Mouse (Mus musculus): ENCODE measurements at regions not wholly inside any gene's neighbourhood (a gene's known extent, or its start where the extent isn't known, plus 50 kb on each side); places are given as distances from the start of the nearest gene placed in this dataset.

GRCm38 (mm10) chr5:126787706-126788610 lies 453.6 kb upstream of the Tmem132c start:
- TF ChIP-seq POLR2A (IDR thresholded peaks at IDR 0.05; ENCODE audit: low read depth, low read length) (no peak), CTCF (IDR thresholded peaks at IDR 0.05; ENCODE audit: extremely low read depth, insufficient read length, insufficient replicate concordance, low read depth, low read length) (no peak)
- no peak overlapping the region for H3K4me3 ChIP-seq (ENCODE audit: low read depth, low read length)
- 8% methylated on average over 29 of the region's 29 CpGs for WGBS

DNA sequence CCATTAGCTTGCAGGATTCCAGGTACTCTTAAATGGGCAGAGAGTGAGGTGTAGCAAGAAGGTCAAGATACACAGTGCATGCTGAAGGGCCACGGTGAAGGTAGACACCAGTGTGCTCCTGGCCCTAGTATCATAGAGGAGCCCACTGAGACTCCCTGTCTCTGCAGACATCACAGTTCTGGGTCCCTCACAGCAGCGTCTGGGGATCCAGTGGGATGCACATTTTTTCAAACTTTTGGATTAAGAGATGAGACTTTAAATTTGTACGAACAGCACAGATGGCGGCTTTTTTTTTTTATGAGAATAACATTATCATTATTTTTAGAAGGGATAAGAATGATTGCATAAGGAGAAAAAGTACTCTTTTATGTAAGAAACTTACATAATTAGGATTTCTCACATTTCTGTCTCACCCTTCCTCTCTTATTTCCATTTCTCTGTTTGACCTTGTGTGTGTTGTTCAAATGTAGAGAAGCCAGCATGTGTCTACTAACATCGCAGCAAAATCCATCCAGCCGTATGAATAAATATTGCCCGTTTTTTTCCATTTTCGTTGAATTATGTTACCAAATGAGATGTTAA lies 441.8 kb upstream of the Tmem132c start:
- WGBS, result 90% methylated on average over 8 of the region's 8 CpGs
- Histone ChIP-seq H3K36me3 (ENCODE audit: control insufficient read depth, insufficient read depth, low read length) (no peaks in the 10 kb centered on the region), H3K4me1 (ENCODE audit: control insufficient read depth, insufficient read depth, insufficient read length, low read length) (no peaks in the 10 kb centered on the region), H3K27ac (ENCODE audit: insufficient read depth, low read depth, low read length) (no peak overlapping the region), H3K27me3 (ENCODE audit: control insufficient read depth, insufficient read depth, low read length) (no peaks in the 10 kb centered on the region), H3K4me3 (ENCODE audit: low read depth, low read length) (no peak overlapping the region)
- no peak for TF ChIP-seq POLR2A (IDR thresholded peaks at IDR 0.05; ENCODE audit: low read depth, low read length)
- TF ChIP-seq CTCF (IDR thresholded peaks at IDR 0.05; ENCODE audit: extremely low read depth, insufficient read length, insufficient replicate concordance, low read depth, low read length), result no peak

More at GRCm38 (mm10) chr5:126787706-126788610, 453.6 kb upstream of the Tmem132c start:
- H3K4me1 ChIP-seq (ENCODE audit: control insufficient read depth, insufficient read depth, insufficient read length, low read length), result no peaks in the 10 kb centered on the region
- no peak overlapping the region for H3K27ac ChIP-seq (ENCODE audit: insufficient read depth, low read depth, low read length)
- no peaks in the 10 kb centered on the region for H3K27me3 ChIP-seq (ENCODE audit: control insufficient read depth, insufficient read depth, low read length)
- no peaks in the 10 kb centered on the region for H3K36me3 ChIP-seq (ENCODE audit: control insufficient read depth, insufficient read depth, low read length)

DNA sequence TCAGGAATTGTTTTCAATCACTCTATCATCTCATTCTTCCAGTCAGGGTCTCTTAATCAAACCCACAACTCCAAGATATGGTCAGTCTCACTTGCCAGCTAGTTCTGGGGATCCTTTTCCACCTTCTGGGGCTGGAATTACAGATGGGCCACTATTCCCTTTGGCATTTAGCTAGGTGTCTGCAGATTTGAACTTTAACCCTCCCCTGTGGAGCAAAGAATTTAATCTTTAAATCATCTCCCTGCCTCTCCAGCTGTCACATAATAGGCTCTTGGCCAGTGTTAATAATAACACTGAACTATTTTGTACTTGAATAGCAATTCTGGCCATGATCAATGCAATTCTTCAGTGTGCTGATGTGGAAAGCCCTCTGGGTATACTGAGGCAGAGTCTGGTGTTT lies 435.0 kb upstream of the Tmem132c start:
- Histone ChIP-seq H3K4me3 (ENCODE audit: low read depth, low read length) (no peak overlapping the region), H3K36me3 (ENCODE audit: control insufficient read depth, insufficient read depth, low read length) (no peaks in the 10 kb centered on the region), H3K4me1 (ENCODE audit: control insufficient read depth, insufficient read depth, insufficient read length, low read length) (no peaks in the 10 kb centered on the region), H3K27ac (ENCODE audit: insufficient read depth, low read depth, low read length) (no peak overlapping the region), H3K27me3 (ENCODE audit: control insufficient read depth, insufficient read depth, low read length) (no peaks in the 10 kb centered on the region)
- TF ChIP-seq CTCF (IDR thresholded peaks at IDR 0.05; ENCODE audit: extremely low read depth, insufficient read length, insufficient replicate concordance, low read depth, low read length), result no peak
- TF ChIP-seq POLR2A (IDR thresholded peaks at IDR 0.05; ENCODE audit: low read depth, low read length), result no peak

- Histone ChIP-seq H3K36me3 (ENCODE audit: control insufficient read depth, insufficient read depth, low read length) (no peaks in the 10 kb centered on the region), H3K4me1 (ENCODE audit: control insufficient read depth, insufficient read depth, insufficient read length, low read length) (no peaks in the 10 kb centered on the region), H3K4me3 (ENCODE audit: low read depth, low read length) (no peak overlapping the region), H3K27ac (ENCODE audit: insufficient read depth, low read depth, low read length) (no peak overlapping the region), H3K27me3 (ENCODE audit: control insufficient read depth, insufficient read depth, low read length) (no peaks in the 10 kb centered on the region)
- no peak for TF ChIP-seq CTCF (IDR thresholded peaks at IDR 0.05; ENCODE audit: extremely low read depth, insufficient read length, insufficient replicate concordance, low read depth, low read length)
- no peak for TF ChIP-seq POLR2A (IDR thresholded peaks at IDR 0.05; ENCODE audit: low read depth, low read length)
Observed at GRCm38 (mm10) chr5:126816069-126816468, 425.5 kb upstream of the Tmem132c start.

DNA sequence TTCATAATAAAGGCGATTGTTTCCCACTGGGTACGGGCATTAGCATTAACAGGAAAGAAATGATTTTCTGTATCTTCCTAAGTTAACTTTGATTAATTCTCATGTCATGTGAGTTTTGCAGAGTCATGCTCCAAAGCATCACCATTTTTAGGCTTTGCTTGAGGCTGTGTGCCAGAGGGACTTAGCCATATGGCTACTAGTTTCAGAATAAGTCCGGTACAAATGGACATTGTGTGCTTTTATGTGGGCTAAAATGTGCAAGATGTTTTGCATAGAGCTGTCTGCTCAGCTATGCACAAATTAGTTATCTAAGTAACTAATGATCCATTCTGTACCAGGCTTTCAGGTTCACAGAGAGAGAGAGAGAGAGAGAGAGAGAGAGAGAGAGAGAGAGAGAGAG lies 406.2 kb upstream of the Tmem132c start:
- Histone ChIP-seq H3K36me3 (ENCODE audit: control insufficient read depth, insufficient read depth, low read length) (no peaks in the 10 kb centered on the region), H3K27me3 (ENCODE audit: control insufficient read depth, insufficient read depth, low read length) (no peaks in the 10 kb centered on the region), H3K4me3 (ENCODE audit: low read depth, low read length) (no peak overlapping the region), H3K27ac (ENCODE audit: insufficient read depth, low read depth, low read length) (no peak overlapping the region), H3K4me1 (ENCODE audit: control insufficient read depth, insufficient read depth, insufficient read length, low read length) (no peaks in the 10 kb centered on the region)
- TF ChIP-seq POLR2A (IDR thresholded peaks at IDR 0.05; ENCODE audit: low read depth, low read length) (no peak), CTCF (IDR thresholded peaks at IDR 0.05; ENCODE audit: extremely low read depth, insufficient read length, insufficient replicate concordance, low read depth, low read length) (no peak)
- 87% methylated on average over 3 of the region's 3 CpGs for WGBS

DNA sequence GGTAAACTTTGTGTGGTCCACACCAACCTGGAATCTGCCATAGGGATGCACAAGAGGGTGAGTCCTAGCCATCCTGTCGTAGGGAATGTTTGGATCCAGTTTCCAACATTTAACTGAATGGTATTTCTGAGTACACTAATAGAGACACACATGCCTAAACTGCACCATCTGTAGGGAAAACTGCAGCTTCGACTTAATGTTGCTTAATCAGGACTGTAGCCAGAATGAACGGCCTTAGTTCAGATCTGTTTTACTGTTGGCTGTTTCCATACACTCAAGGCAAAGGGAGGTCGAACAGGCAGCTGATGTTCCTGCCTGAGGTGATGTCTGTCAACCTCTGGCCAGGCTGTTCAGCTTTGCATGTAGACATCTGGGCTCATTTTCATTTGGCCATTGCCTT lies 399.0 kb upstream of the Tmem132c start:
- Histone ChIP-seq H3K4me3 (ENCODE audit: low read depth, low read length) (no peak overlapping the region), H3K27ac (ENCODE audit: insufficient read depth, low read depth, low read length) (no peak overlapping the region), H3K4me1 (ENCODE audit: control insufficient read depth, insufficient read depth, insufficient read length, low read length) (no peaks in the 10 kb centered on the region), H3K27me3 (ENCODE audit: control insufficient read depth, insufficient read depth, low read length) (no peaks in the 10 kb centered on the region), H3K36me3 (ENCODE audit: control insufficient read depth, insufficient read depth, low read length) (no peaks in the 10 kb centered on the region)
- WGBS, result 62% methylated on average over 4 of the region's 4 CpGs
- TF ChIP-seq CTCF (IDR thresholded peaks at IDR 0.05; ENCODE audit: extremely low read depth, insufficient read length, insufficient replicate concordance, low read depth, low read length), result no peak
- no peak for TF ChIP-seq POLR2A (IDR thresholded peaks at IDR 0.05; ENCODE audit: low read depth, low read length)

DNA sequence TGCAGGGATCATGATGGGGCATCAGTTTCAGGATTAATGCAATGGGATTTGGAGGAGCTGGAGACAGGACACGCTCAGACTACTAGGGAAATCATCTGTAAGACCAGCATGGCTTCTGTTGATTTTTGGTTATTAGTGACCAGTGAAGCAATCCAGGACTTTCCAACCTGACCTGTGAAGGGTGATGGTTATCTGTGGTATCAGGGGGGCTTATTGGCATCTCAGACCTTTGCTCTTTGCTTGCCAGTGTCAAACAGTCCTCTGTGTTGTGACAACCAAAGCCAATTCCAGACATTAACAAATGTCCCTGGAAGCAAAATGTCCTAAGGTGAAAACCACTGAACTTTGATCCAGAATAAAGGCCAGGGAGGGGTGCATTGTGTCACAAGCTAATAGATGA lies 379.5 kb upstream of the Tmem132c start:
- H3K27me3 ChIP-seq (ENCODE audit: control insufficient read depth, insufficient read depth, low read length), result no peaks in the 10 kb centered on the region
- H3K4me3 ChIP-seq (ENCODE audit: low read depth, low read length), result no peak overlapping the region
- no peaks in the 10 kb centered on the region for H3K4me1 ChIP-seq (ENCODE audit: control insufficient read depth, insufficient read depth, insufficient read length, low read length)
- 67% methylated on average over 1 of the region's 1 CpGs for WGBS
- H3K27ac ChIP-seq (ENCODE audit: insufficient read depth, low read depth, low read length), result no peak overlapping the region
- TF ChIP-seq POLR2A (IDR thresholded peaks at IDR 0.05; ENCODE audit: low read depth, low read length) (no peak), CTCF (IDR thresholded peaks at IDR 0.05; ENCODE audit: extremely low read depth, insufficient read length, insufficient replicate concordance, low read depth, low read length) (no peak)
- no peaks in the 10 kb centered on the region for H3K36me3 ChIP-seq (ENCODE audit: control insufficient read depth, insufficient read depth, low read length)

All from small intestine, adult 2 months (tissue).